Mouse (Mus musculus) embryonic fibroblast, embryonic 13.5 days (primary cell): Measurements from ENCODE around the gene Tgm1.

Source experiments
- CTCF ChIP-seq: IDR thresholded peaks from 2 replicates; pipeline ENCODE4 v1.5.1; 2011; ENCODE audit warnings: mild to moderate bottlenecking, control low read depth, low read length, moderate library complexity, borderline replicate concordance; ENCODE audit not compliant: insufficient read depth
- POLR2A ChIP-seq: IDR thresholded peaks from 2 replicates; pipeline ENCODE4 v1.6.1; 2011; ENCODE audit warnings: low read depth, mild to moderate bottlenecking, control low read depth, low read length, moderate library complexity

DNA sequence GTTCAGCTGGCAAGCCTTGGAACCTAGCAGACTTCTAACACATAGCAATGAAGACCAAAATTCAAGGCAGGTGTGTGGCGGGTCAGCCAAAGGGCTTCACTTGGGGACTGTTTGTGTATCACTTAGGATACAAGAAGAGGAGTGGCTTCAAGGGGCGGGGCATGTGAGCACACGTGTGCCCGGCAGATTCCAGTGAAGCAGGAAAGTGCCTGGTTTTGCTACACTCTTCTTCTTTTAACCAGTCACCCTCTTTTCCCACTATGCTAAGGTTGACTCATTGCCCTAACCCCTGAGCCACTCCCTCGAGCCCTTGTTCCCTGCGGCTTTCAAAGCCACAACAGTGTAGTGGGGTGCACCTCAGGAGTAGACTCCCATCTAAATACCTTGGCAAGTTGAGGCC lies 1.2 kb upstream of the Tgm1 start:
- no peak for TF ChIP-seq CTCF
- no peak for TF ChIP-seq POLR2A
